Comparison of ENCODE assay signal across 9 mouse cellular contexts in the genomic region with DNA sequence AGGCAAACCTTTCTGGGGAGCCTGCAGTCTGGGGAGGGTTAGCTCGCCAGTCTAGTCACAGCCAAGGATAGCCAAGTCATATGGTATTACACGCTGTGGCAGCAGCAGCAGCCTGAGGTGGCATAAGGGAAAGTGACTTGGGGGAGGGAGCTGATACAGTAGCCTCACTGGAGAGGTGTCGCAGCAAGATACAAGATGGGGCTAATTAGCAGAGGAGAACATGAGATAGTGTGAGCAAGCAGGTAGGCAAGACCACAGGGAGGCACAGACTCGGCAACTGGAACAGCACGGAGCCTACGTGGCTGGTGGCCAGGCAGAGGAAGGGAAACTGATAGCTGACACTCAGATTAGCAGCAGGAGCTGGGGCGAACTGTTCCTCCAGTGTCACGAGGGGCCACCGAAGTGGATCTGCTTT. TPM values are rescaled to one million over a fixed set of nuclear protein-coding genes. Genes with fewer than 3 reads are reported as not detected.
DNase-seq lines count a peak whose midpoint lies in the region; ATAC-seq lines count a peak whose summit lies in the region.
"Had no signal": no experiment of that assay in that cellular context is flagged by ENCODE, and none has a peak within 500 bp of the region (broad histone marks: within the 10 kb centered on the region; RNA-seq: fewer than 3 reads in every experiment).

No protein-coding gene starts in this region.

- H3K36me3 ChIP-seq in liver, embryonic 13.5 days = no peaks in the 10 kb centered on the region

- H3K4me3 ChIP-seq in liver, embryonic 13.5 days (replicated peaks) = 0 out of 2 replicates have a peak overlapping the region, but pooled peaks have one; percentile 4

- whole genome bisulfite sequencing in liver, embryonic 13.5 days (ENCODE audit: insufficient replicate concordance) = 18% methylated on average over 9 of the region's 9 CpGs

- H3K9ac ChIP-seq in liver, embryonic 13.5 days = no peak overlapping the region

- no peaks in the 10 kb centered on the region for H3K9me3 ChIP-seq in liver, embryonic 13.5 days (replicated peaks)

- DNase-seq in gastrocnemius, adult 18-20 months (ENCODE audit: low spot score) = peak; percentile 66
- DNase-seq in gastrocnemius, postnatal 4 days (ENCODE audit: low spot score in 2 of 2) = no peak
- DNase-seq in MEL-GATA-1-ER (ENCODE audit: extremely low read depth, low read depth) = peak; percentile 62
- peak; percentile 28 for DNase-seq in liver, embryonic 13.5 days
- no peak for DNase-seq in left cerebral cortex, adult 11 months (ENCODE audit: low spot score)
- no peak for DNase-seq in thymus, adult 18-20 months
- DNase-seq: thymus, postnatal 25 days had no signal

- H3K4me1 ChIP-seq in liver, embryonic 13.5 days (replicated peaks) = peaks cover 31% of the 10 kb centered on the region

- peak overlapping the region; percentile 34 for H3K4me2 ChIP-seq in liver, embryonic 13.5 days

- 0 out of 2 replicates have a peak overlapping the region, but pooled peaks have one; percentile 19 for H3K27ac ChIP-seq in liver, embryonic 13.5 days

- ATAC-seq in granulocyte monocyte progenitor cell, adult 5-6 weeks (replicated peaks; ENCODE audit: poor library complexity, severe bottlenecking) = peak; percentile 40
- peak; percentile 89 for ATAC-seq in liver, embryonic 13.5 days (ENCODE audit: low read depth)
- ATAC-seq in cerebellum, adult (ENCODE audit: insufficient number of reproducible peaks, low FRiP score, low TSS enrichment) = no peak

- H3K27me3 ChIP-seq in liver, embryonic 13.5 days = no peaks in the 10 kb centered on the region

RNA-seq across cellular contexts. Expression of gene Cradd, which starts 26.2 kb away (rescaled TPM):
- total RNA-seq in gastrocnemius, adult 18-20 months (2021) = 10 to 100 TPM in 1 of 2 experiments, 1 to 10 TPM in 1; 9.5 to 11.3 TPM
- 10 to 100 TPM; 13.5 to 14.3 TPM for total RNA-seq in gastrocnemius, postnatal 4 days (2021)
- total RNA-seq in granulocyte monocyte progenitor cell, adult 5-6 weeks (2014; fragmentation: Nextera tagmentation) = 15.0 and 15.5 TPM in 2 replicates
- 3.3 and 5.3 TPM in 2 replicates for total RNA-seq in granulocyte monocyte progenitor cell, adult 5-6 weeks (2017)
- polyA plus RNA-seq in liver, embryonic 13.5 days (2015; fragmentation: Nextera tagmentation; extraction: Ambion mirVana) = 3.3 and 4.8 TPM in 2 replicates

Comparison
In these comparisons a context has a peak if more than half of its experiments do, and no peak if none do; other contexts are left out.
1. DNase-seq: peak in gastrocnemius, adult 18-20 months (single experiment), MEL-GATA-1-ER (single experiment) and liver, embryonic 13.5 days (single experiment); none in gastrocnemius, postnatal 4 days (0 of 2), left cerebral cortex, adult 11 months (single experiment) and thymus, adult 18-20 months (0 of 2).